Mouse (Mus musculus) adrenal gland (tissue): Measurements from ENCODE around the gene Med24.

Experiments
- intact Hi-C: fragments of 180-260 bp; cut with DNase I; formaldehyde crosslinking; loops from one replicate; pipeline ENCODE4 v1.15.1; 2025

Gene Med24

GRCm38 (mm10) chr11:98766346-98766745 lies 37.1 kb upstream of the Med24 start:
- intact Hi-C loops, result no loop called here

DNA sequence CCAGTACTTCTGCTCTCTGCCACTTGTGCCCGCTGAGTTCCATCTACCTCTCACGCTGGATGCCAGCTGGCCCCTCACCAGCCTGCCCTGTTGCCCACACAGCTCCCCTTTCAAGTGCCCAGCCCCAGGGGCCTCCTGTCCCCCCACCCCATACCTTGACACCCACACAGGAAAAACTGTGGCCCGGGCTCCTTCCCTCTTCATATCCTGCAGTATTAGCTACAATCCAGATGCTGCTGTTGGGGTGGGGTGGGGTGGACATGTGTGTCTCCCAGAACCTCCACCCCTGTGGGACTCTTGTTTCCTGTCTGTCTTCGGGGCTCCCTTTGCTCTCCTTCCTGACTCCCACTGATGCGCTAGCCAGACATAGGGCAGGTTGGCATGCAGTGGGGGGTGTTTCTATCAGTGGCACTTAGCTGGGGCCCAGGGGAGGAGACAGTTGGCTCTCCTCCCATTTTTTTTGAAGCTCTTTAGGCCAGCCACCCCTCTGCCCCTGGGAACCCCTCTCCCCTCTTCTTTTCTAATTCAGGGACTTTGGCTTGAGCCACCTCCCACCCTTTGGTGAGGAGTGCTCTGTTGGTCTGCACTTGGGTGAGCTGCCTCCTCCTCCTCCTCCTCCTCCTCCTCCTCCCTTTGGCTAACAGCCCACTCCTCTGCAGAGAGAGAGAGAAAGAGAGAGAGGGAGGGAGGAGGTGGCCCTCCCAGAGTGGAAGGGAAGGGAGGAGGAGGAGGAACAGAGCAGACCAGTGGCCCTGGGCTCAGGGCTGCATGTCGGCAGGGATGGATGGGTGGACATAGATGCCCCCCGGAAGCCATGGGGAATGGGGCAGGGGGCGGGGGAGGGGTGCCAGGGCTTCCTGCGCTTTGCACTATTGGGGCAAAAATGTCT lies 36.4 kb upstream of the Med24 start:
- intact Hi-C loops, result no loop called here

DNA sequence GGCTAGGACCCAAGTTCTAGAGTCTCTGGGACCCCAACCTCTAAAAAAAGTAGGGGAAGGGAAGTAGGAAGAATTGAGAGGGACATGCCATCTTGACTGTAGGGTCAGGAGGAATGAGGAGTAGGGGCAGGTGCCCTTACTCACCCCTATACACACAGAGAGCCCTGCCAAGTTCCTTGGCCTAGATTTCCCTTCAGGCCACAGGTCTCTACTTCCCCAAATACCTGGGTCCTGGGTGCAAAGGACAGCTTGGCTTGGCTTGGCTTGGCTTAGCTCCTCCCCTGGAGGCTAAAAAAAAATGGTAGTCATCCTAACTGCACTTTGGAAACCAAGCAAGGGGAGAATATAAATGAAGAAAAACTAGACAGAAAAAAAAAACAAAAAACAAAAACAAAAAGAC lies 35.5 kb upstream of the Med24 start:
- intact Hi-C loops, result no loop called here

- intact Hi-C loops, result no loop called here
These were observed 34.9 kb upstream of the Med24 start for GRCm38 (mm10) chr11:98764091-98764490.

GRCm38 (mm10) chr11:98763502-98763861 lies 34.2 kb upstream of the Med24 start:
- intact Hi-C loops, result no loop called here

- intact Hi-C loops, result no loop called here
These were observed 33.7 kb upstream of the Med24 start for GRCm38 (mm10) chr11:98762756-98763501.

- intact Hi-C loops, result no loop called here
These were observed 32.7 kb upstream of the Med24 start for GRCm38 (mm10) chr11:98761939-98762338.

GRCm38 (mm10) chr11:98756711-98757110 lies 27.5 kb upstream of the Med24 start:
- intact Hi-C loops, result no loop called here

GRCm38 (mm10) chr11:98755726-98756380 lies 26.6 kb upstream of the Med24 start:
- intact Hi-C loops, result no loop called here

DNA sequence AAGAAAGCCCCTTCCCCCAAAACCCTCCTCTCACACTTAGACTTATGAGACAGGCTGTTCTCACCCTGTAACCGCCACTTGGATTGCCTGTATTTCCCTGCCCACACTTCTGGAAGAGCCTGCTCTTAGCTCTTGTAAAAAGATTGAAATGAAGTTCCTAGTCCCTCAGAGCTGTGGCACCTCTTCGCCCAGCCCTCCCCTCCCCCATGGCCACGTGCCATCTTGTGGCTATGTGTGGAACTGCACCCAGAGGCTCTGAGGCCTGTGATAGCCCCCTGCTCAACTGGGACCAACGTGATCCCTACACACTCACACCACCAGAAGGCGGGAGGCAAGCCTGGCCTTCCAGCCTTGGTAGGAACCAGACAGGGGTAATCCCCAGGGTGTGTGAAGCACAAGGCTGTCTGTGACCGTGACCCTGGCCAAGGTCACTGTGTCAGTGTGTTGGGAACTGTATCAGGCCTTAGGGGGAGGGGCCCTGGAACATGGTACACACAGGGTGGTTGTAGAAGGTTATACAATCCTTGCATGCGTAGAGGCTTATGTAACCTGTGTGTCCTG lies 25.5 kb upstream of the Med24 start:
- intact Hi-C loops, result loop anchor here (5.0 kb wide), 1 partner anchor 42 kb away; no protein-coding TSS in a partner anchor

DNA sequence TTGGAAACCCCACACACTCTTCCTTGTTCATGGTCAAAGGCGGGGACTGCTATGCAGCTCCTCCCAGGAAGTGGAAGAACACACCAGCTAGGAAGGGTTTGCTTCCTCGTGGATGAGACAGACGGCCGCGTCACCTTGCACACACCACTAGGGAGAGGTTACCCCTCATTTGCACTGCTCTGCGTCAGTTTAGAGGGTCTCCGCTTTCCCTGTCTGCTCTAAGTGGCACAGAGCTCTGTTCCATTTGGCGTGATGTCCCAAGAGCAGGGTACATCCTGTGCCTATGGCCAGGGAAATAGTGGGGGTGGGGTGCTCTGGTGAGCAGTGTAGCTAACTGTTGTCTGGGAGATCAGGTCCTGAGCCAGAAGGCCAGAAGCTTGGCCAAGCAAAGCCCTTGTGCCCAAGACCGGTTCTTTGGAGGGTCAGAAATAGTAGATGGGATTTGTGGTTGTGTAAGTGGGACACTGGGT lies 25.0 kb upstream of the Med24 start:
- intact Hi-C loops, result loop anchor here (5.0 kb wide), 1 partner anchor 42 kb away; no protein-coding TSS in a partner anchor

DNA sequence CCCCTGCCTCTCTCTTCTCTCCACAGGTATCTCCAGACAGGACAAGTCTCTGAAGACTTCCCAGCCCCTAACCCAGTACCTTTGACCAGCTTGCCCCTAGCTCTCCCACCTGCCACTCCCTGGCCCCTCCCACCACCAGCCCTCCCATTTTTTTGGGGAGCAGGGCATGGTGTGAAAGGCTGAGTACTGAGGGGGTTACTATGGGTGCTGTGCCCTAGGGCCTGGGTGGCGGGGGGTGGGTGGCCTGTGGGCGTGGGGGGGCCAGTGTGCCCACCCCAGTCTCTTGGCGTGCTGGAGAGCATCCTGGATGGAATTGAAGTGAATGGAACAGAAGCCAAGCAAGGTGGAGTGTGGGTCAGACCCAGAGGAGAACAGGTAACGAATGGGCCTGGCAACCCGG lies 24.0 kb upstream of the Med24 start:
- intact Hi-C loops, result loop anchor here (5.0 kb wide), 1 partner anchor 41 kb away; no protein-coding TSS in a partner anchor

DNA sequence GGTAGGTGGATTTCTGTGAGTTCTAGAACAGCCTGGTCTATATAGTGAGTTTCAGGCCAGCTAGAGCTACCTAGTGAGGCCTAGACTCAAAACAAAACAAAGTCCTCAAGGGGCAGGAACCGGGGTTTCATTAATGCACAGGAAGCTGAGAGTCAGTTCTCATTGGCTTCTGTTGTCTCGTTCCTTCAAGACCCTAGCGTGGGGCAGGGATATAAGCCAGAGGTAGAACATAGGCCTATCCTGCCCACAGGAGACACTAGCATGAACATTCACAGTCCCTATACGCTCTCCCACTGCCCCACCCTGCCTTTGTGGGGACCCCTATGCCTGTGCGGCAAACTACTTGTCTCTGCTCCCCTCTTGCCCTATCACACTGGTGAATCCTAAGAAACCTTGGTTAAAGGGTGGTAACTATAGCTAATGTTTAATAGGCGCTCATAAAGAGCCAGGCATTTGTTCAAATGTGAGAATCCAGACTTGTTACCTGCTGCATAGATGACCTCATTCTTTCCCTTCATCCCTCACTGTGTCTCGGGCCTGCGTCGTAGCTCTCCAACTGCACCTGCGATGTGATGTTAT lies 23.4 kb upstream of the Med24 start:
- intact Hi-C loops, result loop anchor here (5.0 kb wide), 1 partner anchor 40 kb away; no protein-coding TSS in a partner anchor

- intact Hi-C loops, result loop anchor here (5.0 kb wide), 1 partner anchor 39 kb away; no protein-coding TSS in a partner anchor
These were observed 22.1 kb upstream of the Med24 start for GRCm38 (mm10) chr11:98751221-98751782.

DNA sequence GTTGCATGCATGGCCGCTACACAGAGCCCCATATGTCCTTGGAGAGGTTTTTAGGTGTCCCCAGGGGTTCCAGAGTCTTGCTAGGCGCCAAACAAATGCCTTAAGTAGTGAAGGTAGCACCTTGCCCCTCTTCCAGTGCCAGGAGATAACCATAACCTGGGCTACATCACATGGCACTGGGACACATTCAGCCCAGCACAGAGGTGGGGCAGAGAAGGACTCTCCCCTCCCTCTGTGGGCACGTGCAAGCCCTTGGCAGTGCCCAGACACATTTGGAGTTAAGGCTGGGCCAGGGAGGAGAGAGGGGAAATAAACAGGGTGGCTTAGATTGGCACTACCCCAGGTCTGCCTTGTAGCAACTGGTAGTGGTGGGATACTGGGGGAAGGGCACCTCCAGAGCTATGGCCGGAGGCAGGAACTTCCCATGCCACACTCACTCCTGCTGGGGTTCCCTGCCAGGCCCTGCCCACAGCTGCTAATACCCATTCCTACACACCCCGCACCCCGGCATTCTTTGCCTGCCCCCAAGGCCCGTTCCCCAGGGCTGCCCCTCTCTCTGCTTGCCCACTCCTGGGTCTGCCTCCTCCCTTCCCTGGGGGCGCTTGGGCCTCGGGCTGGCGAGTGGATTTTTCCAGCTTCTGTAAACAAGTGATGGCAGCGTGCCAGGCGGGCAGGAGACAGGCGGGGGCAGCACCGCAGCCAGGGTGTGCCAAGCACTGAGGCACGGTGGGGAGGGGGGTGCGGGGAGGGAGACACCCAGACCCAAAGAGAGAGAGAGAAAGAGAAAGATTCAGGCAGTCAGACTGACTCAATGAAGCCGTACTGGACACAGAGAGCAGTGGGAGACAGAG lies 21.3 kb upstream of the Med24 start:
- intact Hi-C loops, result loop anchor here (5.0 kb wide), 1 partner anchor 38 kb away; no protein-coding TSS in a partner anchor

GRCm38 (mm10) chr11:98749716-98750115 lies 20.5 kb upstream of the Med24 start:
- intact Hi-C loops, result loop anchor here (5.0 kb wide), 1 partner anchor 37 kb away; no protein-coding TSS in a partner anchor

GRCm38 (mm10) chr11:98748506-98749416 lies 19.5 kb upstream of the Med24 start:
- intact Hi-C loops, result no loop called here

GRCm38 (mm10) chr11:98747804-98748505 lies 18.7 kb upstream of the Med24 start:
- intact Hi-C loops, result no loop called here
